Mouse (Mus musculus) embryonic facial prominence, embryonic 15.5 days (tissue): Measurements from ENCODE around the gene Atp9a. TPM values are rescaled to one million over a fixed set of nuclear protein-coding genes. Genes with fewer than 3 reads are reported as not detected.

Experiments used
- ATAC-seq: fragments of 200-750 bp; cut with Nextera tagmentation; 2 replicates; pipeline ENCODE4 v1.8.0; 2017; ENCODE audit warnings: low read depth, moderate TSS enrichment; ENCODE audit not compliant: insufficient number of reproducible peaks, low FRiP score, low TSS enrichment
- H3K27ac ChIP-seq: fragments of 300-500 bp; sonication (generic); replicated peaks from 2 replicates; pipeline ENCODE4 v1.5.1; 2015; ENCODE audit warnings: mild to moderate bottlenecking, inconsistent platforms
- H3K27me3 ChIP-seq: fragments of 300-500 bp; sonication (generic); 2 replicates; pipeline ENCODE4 v1.6.1; 2015; ENCODE audit warnings: inconsistent platforms
- H3K36me3 ChIP-seq: fragments of 300-500 bp; sonication (generic); 2 replicates; pipeline ENCODE4 v1.6.1; 2015; ENCODE audit warnings: mild to moderate bottlenecking, inconsistent platforms
- H3K4me1 ChIP-seq: fragments of 300-500 bp; sonication (generic); 2 replicates; pipeline ENCODE4 v1.6.1; 2015; ENCODE audit warnings: inconsistent platforms
- H3K4me2 ChIP-seq: fragments of 300-500 bp; sonication (generic); replicated peaks from 2 replicates; pipeline ENCODE4 v1.6.1; 2015; ENCODE audit warnings: mild to moderate bottlenecking, inconsistent platforms
- H3K4me3 ChIP-seq: fragments of 300-500 bp; sonication (generic); replicated peaks from 2 replicates; pipeline ENCODE4 v1.5.1; 2015; ENCODE audit warnings: mild to moderate bottlenecking, inconsistent platforms
- H3K9ac ChIP-seq: fragments of 300-500 bp; sonication (generic); 2 replicates; pipeline ENCODE4 v1.6.1; 2015; ENCODE audit warnings: inconsistent platforms
- H3K9me3 ChIP-seq: fragments of 300-500 bp; sonication (generic); replicated peaks from 2 replicates; pipeline ENCODE4 v1.6.1; 2016; ENCODE audit warnings: inconsistent platforms
- WGBS: fragments of 180-500 bp; shearing (Covaris S2); methylation state at CpG from one replicate; pipeline ENCODE4 v1.1.7; 2015; 5-methylcytosine and 5-hydroxymethylcytosine counted together
- polyA plus RNA-seq: library from polyadenylated mRNA; unstranded; fragments of >200 nt; fragmentation: Nextera tagmentation; extraction: Ambion mirVana; gene quantifications from 2 replicates; pipeline ENCODE4 v1.2.1, GENCODE M21; 2015

The Atp9a gene
- polyA plus RNA-seq, 1 experiment from 2014 or later = 28.6 TPM

DNA sequence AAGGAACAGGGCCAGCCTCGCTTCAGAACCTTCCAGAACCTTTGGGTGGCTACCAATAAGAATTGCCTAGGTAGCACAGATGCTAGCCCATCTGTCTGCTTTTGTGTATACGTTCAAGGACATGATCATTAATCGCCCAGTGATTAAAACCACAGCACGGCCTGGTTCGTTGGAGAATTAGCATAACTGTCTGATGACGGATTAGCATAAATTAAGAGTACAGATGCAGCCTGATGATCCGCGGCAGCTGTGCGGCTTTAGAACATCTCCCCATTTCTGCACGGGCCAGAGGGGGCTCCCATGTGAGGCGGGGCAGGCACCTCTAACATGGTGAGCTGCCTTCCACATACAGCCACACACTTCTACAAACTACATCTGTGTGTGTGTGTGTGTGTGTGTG, 100.0 kb downstream of the Atp9a start:
- no peak overlapping the region for H3K27ac ChIP-seq
- H3K36me3 ChIP-seq = peaks cover 62% of the 10 kb centered on the region
- H3K27me3 ChIP-seq = no peaks in the 10 kb centered on the region
- no peak for ATAC-seq
- 60% methylated on average over 11 of the region's 11 CpGs for WGBS
- no peaks in the 10 kb centered on the region for H3K9me3 ChIP-seq
- H3K4me3 ChIP-seq = no peak overlapping the region
- no peaks in the 10 kb centered on the region for H3K4me1 ChIP-seq
- H3K9ac ChIP-seq = no peak overlapping the region
- no peak overlapping the region for H3K4me2 ChIP-seq

DNA sequence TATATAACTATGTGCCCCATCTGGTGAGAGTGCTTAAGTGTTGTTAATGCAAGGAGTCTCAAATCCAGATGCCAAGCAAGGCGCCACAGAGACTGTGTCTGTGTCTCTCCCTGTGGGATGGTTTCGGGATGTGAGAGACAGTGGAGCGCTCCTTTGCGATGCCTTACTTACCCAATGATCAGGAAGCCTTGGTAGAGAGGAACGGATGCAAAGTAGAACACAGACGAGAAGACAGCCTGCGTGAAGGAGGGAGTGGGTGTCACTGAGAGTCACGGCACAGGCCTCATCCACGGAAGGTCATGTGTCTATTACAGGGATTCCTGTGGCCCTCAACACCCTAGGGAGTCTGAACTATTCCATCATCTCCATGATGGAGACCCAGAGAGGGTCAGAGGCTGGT, 101.7 kb downstream of the Atp9a start:
- H3K9me3 ChIP-seq = no peaks in the 10 kb centered on the region
- H3K27ac ChIP-seq = no peak overlapping the region
- ATAC-seq = no peak
- H3K4me2 ChIP-seq = no peak overlapping the region
- no peaks in the 10 kb centered on the region for H3K4me1 ChIP-seq
- 79% methylated on average over 9 of the region's 9 CpGs for WGBS
- no peak overlapping the region for H3K4me3 ChIP-seq
- H3K27me3 ChIP-seq = no peaks in the 10 kb centered on the region
- H3K36me3 ChIP-seq = peaks cover 58% of the 10 kb centered on the region
- H3K9ac ChIP-seq = no peak overlapping the region

DNA sequence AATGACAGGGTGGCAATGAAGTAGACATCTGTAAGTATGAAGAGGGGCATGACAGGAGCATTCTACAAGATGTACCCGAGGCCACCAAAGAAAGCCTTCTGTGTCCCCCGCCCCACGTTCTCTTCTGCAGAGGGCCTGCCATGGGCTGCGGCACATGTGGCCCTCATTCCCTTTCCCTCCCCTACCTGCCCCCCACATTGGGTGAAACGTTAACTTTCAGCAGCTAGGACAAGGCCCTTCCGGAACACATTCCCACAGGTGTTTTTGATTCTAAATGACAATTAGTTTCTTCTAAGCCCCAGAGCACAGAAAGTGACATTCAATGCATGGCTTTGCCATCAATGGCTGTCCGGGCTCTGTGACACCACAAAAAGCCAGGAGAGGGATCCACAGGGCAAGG, 107.3 kb downstream of the Atp9a start:
- Histone ChIP-seq H3K9me3 (no peaks in the 10 kb centered on the region), H3K4me1 (no peaks in the 10 kb centered on the region), H3K27me3 (no peaks in the 10 kb centered on the region), H3K4me2 (no peak overlapping the region), H3K4me3 (no peak overlapping the region), H3K36me3 (peaks cover 31% of the 10 kb centered on the region; the same call in 1 of the 2 replicates), H3K9ac (no peak overlapping the region), H3K27ac (no peak overlapping the region)
- no peak for ATAC-seq
- 46% methylated on average over 7 of the region's 7 CpGs for WGBS

DNA sequence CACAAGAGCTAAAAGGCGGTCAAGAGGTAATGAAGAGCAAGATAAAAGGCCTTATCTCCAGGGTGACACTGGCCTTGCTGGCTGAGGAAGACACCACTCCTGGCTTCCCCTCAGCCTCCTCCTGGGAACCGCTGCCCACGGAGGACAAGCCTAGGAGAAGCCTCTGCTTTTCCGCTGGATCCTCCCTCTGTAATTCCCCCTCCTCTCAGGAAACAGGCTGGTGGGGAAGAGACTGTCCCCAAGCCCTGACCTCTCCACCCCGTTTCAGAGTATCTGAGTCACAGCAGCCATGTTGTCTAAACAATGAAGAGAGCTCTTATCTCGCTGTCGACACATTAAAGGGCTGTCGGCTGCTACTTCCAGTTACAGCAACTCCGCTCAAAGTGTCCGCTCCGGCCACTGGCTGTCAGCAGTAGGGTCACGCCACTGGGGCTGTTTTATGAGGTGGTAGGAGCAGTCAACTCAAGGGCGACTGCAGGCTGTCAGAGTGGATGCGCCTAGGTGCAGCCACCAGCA, 108.8 kb downstream of the Atp9a start:
- Histone ChIP-seq H3K36me3 (peaks cover 20% of the 10 kb centered on the region; the same call in 1 of the 2 replicates), H3K4me2 (no peak overlapping the region), H3K9ac (no peak overlapping the region), H3K4me3 (no peak overlapping the region), H3K27me3 (no peaks in the 10 kb centered on the region), H3K4me1 (peaks cover 3% of the 10 kb centered on the region), H3K27ac (no peak overlapping the region), H3K9me3 (no peaks in the 10 kb centered on the region)
- ATAC-seq = no peak
- 62% methylated on average over 14 of the region's 14 CpGs for WGBS

DNA sequence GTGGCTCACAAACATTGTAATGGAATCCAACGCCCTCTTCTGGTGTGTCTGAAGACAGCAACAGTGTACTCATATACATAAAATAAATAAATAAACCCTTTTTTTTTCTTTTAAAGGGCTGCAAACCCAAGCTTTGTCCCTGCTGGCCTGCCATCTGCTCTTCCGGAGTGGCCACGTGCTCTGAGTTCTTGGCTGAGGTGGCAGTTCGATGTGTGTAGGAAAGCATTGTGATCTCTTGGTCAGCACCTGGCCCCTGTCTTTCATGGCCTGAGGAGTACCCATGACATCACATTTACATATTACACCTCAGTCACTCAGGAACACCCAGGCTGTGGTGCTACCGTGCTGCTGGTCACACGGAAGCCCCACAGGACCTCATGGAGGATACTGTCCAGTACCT, 109.7 kb downstream of the Atp9a start:
- H3K4me1 ChIP-seq = peaks cover 12% of the 10 kb centered on the region
- no peak overlapping the region for H3K27ac ChIP-seq
- no peak overlapping the region for H3K4me2 ChIP-seq
- no peak for ATAC-seq
- H3K27me3 ChIP-seq = no peaks in the 10 kb centered on the region
- WGBS = 80% methylated on average over 6 of the region's 6 CpGs
- no peak overlapping the region for H3K4me3 ChIP-seq
- H3K36me3 ChIP-seq = peaks cover 19% of the 10 kb centered on the region; the same call in 1 of the 2 replicates
- no peak overlapping the region for H3K9ac ChIP-seq
- no peaks in the 10 kb centered on the region for H3K9me3 ChIP-seq

DNA sequence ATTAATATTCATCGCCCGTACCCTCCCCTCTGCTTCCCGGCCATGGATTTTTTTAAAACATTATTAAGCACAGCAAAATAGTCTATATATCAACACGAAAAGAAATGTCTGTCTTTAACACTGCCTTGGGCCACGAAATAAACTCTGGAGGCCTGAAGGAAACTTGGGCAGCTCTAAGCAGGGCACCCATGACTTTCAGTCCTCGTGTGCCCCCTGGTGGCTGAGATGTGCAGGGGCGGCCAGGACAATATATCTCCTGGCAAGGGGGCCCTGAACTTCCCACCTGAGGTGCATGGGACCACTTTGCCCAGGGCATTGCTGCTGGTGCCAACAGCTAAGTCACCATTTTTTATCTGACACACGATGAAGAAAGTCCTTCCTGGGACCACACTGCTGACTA, 113.4 kb downstream of the Atp9a start:
- WGBS = 16% methylated on average over 8 of the region's 8 CpGs
- H3K4me2 ChIP-seq = no peak overlapping the region
- ATAC-seq = peak; percentile 76
- no peaks in the 10 kb centered on the region for H3K9me3 ChIP-seq
- H3K36me3 ChIP-seq = peaks cover 6% of the 10 kb centered on the region; the same call in 1 of the 2 replicates
- peak overlapping the region; percentile 65 for H3K27ac ChIP-seq
- H3K4me3 ChIP-seq = no peak overlapping the region
- no peak overlapping the region for H3K9ac ChIP-seq
- H3K4me1 ChIP-seq = peaks cover 33% of the 10 kb centered on the region
- H3K27me3 ChIP-seq = no peaks in the 10 kb centered on the region

DNA sequence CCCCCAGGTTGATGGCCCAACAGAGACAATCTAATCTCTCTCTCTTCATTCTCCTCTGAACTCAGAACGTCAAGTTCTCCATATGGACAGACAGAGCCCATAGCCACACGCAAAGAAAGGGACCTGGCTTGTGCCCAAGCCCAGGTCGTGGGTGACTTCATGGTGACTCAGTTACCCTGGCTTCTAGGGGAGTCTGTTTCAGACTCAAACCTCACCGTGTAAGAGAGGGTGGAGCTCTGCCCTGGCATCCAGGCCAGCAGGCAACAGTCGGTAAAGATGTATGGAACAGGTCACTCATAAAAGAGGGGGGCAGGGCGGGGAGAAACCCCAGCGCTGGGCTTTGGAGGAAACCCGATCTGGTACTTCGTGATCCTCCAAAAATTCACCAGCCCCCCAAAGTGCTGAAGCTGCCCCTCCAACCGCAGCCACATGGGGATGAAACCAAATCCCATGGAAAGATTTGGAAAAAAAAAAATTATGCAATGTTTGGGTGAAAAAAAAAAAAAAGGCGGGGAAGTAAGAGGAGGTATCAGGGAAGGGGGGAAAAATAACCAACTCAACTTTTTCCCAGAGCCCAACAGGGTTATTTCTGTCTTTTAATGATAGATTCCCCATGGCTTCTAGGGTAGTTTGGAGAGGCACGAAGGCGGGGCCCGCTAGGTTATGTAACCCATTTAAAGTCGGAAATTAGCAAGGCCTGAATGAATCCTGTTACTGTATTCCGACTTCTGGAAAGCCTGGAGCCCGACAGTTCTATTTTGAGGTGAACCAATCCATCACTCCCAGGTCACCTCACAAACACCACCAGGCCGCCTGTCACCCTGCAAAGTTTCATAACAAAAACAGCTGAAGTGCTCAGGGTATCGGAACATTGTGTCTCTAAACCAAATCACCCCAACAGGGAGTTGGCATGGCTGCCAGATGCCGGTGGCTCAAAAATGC, 114.1 kb downstream of the Atp9a start:
- H3K36me3 ChIP-seq = 0 out of 2 replicates have a peak, but pooled peaks cover 6% of the 10 kb centered on the region
- H3K27me3 ChIP-seq = no peaks in the 10 kb centered on the region
- 39% methylated on average over 20 of the region's 20 CpGs for WGBS
- no peak overlapping the region for H3K4me3 ChIP-seq
- H3K9me3 ChIP-seq = no peaks in the 10 kb centered on the region
- peaks cover 33% of the 10 kb centered on the region for H3K4me1 ChIP-seq
- ATAC-seq = no peak
- H3K9ac ChIP-seq = no peak overlapping the region
- no peak overlapping the region for H3K4me2 ChIP-seq
- peak overlapping the region; percentile 65 for H3K27ac ChIP-seq

DNA sequence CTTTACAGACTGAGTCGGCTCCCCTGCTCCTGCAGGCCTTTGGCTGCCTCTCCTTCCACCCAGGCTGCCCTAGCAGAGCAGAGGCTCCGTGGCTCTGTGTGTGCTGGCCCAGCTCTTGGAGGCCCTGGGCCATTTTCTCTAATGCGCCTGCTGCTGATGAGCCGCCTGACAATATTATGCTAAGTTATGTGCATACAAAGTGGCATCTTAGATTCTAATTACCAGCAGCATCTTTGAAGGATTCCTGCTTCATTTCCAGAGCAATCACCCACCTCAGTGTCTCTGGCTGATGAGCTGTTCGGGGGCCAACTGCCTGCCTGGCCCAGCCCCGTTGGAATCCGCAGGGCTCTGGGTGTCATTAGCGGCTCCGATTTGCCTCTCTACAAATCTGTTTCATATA, 115.8 kb downstream of the Atp9a start:
- no peaks in the 10 kb centered on the region for H3K9me3 ChIP-seq
- no peaks in the 10 kb centered on the region for H3K27me3 ChIP-seq
- H3K27ac ChIP-seq = peak overlapping the region; percentile 69; the same call in 1 of the 2 replicates
- no peak overlapping the region for H3K4me2 ChIP-seq
- H3K9ac ChIP-seq = no peak overlapping the region
- no peak for ATAC-seq
- WGBS = 30% methylated on average over 9 of the region's 9 CpGs
- H3K4me3 ChIP-seq = no peak overlapping the region
- H3K36me3 ChIP-seq = no peaks in the 10 kb centered on the region
- peaks cover 33% of the 10 kb centered on the region for H3K4me1 ChIP-seq

DNA sequence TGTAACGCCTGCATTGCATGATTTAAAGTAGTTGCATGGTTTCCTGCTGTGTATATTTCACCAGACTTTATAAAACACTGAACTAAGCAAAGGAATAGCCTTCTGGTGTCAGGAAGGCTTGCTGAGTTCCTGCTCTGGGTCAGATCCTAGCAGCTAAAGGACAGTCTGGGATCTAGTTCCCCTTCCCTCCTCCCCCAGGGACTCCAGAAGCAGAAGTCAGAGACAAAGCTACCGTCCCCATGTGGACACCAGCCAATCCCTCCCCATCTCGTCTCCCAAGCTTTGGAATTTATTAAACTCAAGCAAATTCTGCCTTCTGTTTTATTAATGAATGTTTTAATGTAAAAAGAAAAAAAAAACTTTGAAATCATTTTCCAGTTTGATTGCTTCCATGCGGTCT, 117.1 kb downstream of the Atp9a start:
- ATAC-seq = no peak
- 57% methylated on average over 4 of the region's 4 CpGs for WGBS
- peaks cover 33% of the 10 kb centered on the region for H3K4me1 ChIP-seq
- no peaks in the 10 kb centered on the region for H3K9me3 ChIP-seq
- no peak overlapping the region for H3K4me3 ChIP-seq
- H3K36me3 ChIP-seq = no peaks in the 10 kb centered on the region
- no peak overlapping the region for H3K27ac ChIP-seq
- H3K27me3 ChIP-seq = no peaks in the 10 kb centered on the region
- H3K9ac ChIP-seq = no peak overlapping the region
- H3K4me2 ChIP-seq = no peak overlapping the region

DNA sequence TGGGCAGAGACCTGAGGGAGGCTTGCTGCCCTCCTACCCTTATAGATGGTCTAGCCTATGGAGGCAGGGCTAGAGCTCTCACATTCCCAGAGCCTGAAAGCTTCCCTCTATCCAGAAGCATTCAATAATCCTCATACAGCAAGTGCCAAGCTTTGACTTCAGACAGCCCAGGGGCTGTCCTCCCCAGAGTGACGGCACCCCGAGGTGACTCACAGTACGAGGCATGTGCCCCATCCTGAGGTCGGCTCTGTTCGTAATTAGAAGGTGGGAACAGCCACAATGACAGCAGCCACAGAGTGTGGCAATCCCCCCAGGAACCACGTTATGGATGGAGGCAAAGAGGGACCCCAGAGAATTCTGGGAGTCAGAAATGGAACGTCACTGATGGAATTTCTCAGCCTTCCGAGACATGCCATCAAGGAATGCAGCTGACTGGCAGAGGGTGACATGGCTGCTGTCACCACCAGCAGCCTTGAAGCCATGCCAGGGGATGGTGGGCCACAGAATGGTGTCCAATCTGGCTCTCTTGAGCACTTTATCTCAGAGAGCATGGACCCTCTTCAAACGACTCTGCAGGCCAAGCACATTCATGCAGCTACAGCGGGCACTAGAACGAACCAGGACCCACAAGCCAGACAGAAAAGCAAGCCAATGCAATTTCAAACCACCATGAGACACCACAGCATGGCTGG, 121.0 kb downstream of the Atp9a start:
- Histone ChIP-seq H3K27me3 (no peaks in the 10 kb centered on the region), H3K4me3 (no peak overlapping the region), H3K4me1 (peaks cover 34% of the 10 kb centered on the region), H3K4me2 (no peak overlapping the region), H3K36me3 (no peaks in the 10 kb centered on the region), H3K27ac (no peak overlapping the region), H3K9ac (no peak overlapping the region), H3K9me3 (no peaks in the 10 kb centered on the region)
- WGBS = 58% methylated on average over 11 of the region's 11 CpGs
- no peak for ATAC-seq

DNA sequence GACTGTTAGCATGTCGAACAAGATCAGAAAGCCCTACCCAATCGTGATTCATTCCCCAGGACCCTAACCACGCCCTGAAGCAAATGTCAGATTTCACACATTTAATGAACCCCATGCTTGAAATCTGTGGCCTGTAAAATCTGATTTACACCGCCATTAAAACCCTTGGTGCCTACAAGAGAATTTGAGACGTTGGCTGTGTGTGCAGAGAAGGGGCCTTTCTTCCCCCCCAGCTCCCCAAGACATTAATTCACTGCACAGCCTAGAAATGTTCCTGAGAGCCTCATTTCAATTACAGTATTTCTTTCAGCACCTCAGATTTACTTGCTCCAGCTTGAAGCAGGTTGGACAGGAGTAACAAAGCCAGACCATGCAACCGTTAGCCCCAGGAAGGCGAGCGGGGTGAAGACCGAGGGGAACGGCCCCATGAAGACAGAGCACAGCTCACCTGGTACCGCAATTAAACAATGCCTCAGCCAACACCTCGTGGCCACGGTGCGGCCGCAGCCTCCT, 123.9 kb downstream of the Atp9a start:
- 55% methylated on average over 15 of the region's 15 CpGs for WGBS
- Histone ChIP-seq H3K9ac (no peak overlapping the region), H3K9me3 (no peaks in the 10 kb centered on the region), H3K4me2 (no peak overlapping the region), H3K4me3 (no peak overlapping the region), H3K4me1 (peaks cover 43% of the 10 kb centered on the region), H3K27ac (no peak overlapping the region), H3K36me3 (no peaks in the 10 kb centered on the region), H3K27me3 (no peaks in the 10 kb centered on the region)
- no peak for ATAC-seq
